Mouse (Mus musculus): Measurements from ENCODE around the gene Rai14. TPM values are rescaled to one million over a fixed set of nuclear protein-coding genes. Genes with fewer than 3 reads are reported as not detected.

Rai14 gene
- polyA plus RNA-seq, 1 experiment from 2014 or later = 10.9 TPM

DNA sequence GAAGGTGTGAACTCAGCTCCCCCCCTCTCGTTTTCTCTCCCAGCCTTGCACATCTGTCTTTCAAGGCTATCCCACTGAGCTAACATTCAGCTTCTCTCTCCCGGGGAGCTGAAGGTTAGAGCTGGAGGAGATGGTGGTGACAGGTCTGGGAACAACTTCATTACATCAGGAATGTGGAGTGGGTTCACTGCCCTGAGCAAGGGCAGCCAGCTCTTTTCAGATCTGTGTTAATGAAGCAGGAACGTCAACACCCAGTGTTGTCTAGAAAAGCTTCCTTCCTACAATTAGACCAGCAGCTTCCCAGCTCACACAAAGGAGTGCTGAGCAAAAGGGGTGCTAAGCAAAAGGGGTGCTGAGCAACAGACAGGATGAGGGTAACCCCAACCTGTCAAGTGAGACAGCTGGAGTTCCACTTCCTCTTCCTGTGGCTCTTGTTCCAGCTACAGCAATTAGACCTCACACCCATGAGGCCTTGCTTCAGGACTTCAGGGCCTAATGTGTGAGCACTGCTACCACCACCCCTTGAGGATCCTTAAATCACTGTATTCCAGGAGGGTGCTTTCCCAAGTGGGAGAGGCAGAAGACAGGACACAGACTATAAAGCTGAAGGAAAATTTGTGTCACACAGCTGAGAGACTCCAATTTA is 52.3 kb downstream of the Rai14 start:
- ATAC-seq (ENCODE audit: low FRiP score, low read depth) = 0 out of 2 replicates have a peak, but pooled peaks have one; percentile 47
- H3K36me3 ChIP-seq = no peaks in the 10 kb centered on the region

DNA sequence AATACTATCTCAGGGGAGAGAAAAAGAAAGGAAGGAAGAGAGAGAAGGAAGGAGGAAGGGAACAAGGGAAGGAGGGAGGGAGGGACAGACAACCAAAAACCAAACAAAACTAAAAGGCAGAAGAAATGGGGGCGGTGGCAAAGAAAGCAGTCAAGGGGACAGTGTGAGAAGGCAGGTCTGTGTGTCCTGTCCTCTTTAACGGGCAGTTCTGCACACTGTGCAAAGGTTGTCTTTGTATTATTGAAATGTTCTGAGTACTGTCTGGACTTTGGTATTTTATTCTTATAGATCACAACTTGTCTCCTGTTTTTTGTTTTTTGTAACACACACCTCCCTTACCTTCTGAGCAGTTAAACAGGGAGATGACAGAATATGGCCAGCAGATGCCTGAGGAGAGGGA is 55.6 kb downstream of the Rai14 start:
- Histone ChIP-seq H3K4me3 (no peak overlapping the region), H3K36me3 (no peaks in the 10 kb centered on the region), H3K27me3 (no peaks in the 10 kb centered on the region), H3K4me2 (no peak overlapping the region), H3K9me3 (no peaks in the 10 kb centered on the region), H3K27ac (replicated peaks) (no peak overlapping the region), H3K4me1 (replicated peaks) (0 out of 2 replicates have a peak, but pooled peaks cover 5% of the 10 kb centered on the region), H3K9ac (no peak overlapping the region)
- ATAC-seq (ENCODE audit: low FRiP score, low read depth) = no peak
- 93% methylated on average over 2 of the region's 2 CpGs for WGBS

More for the DNA sequence above, 52.3 kb downstream of the Rai14 start:
- H3K4me3 ChIP-seq = no peak overlapping the region
- H3K27ac ChIP-seq (replicated peaks) = no peak overlapping the region
- H3K4me2 ChIP-seq = no peak overlapping the region
- H3K9ac ChIP-seq = no peak overlapping the region
- 0 out of 2 replicates have a peak, but pooled peaks cover 5% of the 10 kb centered on the region for H3K4me1 ChIP-seq (replicated peaks)
- H3K27me3 ChIP-seq = no peaks in the 10 kb centered on the region
- no peaks in the 10 kb centered on the region for H3K9me3 ChIP-seq
- 54% methylated on average over 3 of the region's 3 CpGs for WGBS

DNA sequence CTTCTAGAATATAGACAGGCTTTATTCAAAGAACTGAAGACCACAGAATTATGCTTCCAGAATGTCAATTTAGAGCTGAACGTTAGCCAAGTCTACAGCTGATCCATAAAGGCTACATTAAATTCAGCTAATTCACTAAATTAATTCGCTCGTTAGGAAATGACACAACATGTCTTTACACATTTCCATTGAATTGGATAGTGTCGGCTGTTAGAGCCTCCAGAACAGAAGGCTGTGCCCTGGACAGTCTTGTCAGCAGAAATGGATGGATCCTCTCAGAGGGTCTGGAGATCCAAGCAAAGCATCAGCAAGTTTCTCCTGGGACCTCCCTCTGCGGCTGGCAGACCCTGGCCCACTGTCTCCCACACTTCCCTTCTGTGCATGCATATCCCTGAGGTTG is 58.3 kb downstream of the Rai14 start:
- H3K27ac ChIP-seq (replicated peaks) = no peak overlapping the region

DNA sequence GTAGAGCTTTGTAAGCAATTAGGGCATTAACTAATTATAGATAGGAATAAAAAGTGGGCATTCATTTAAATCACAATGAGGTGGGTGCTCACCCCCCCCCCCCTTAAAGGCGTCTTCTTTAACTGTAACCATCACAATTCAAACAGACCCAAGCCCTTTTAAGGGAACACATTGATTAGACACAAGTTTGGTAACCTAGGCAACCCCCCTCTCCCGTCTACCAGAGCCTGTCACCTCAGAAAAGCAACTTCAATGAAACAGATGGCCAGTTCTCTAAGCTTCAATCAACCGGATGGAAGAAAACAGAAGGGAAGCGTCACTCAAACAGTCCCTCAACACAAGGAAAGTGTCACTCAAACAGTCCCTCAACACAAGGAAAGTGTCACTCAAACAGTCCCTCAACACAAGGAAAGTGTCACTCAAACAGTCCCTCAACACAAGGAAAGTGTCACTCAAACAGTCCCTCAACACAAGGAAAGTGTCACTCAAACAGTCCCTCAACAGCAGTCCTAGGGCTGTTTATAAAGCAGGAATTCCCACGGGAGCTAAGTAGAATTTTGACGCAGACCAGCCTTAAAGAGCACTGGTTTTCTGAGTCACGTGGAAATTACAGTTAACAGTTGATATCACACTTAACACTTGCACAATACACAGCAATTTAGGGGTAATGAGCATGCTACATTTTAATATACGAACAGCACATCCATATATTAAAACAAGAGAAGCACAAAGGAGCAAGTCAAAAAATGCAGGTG is 59.1 kb downstream of the Rai14 start:
- no peak overlapping the region for H3K4me3 ChIP-seq
- H3K4me2 ChIP-seq = no peak overlapping the region
- ATAC-seq (ENCODE audit: low FRiP score, low read depth) = peak; percentile 79; the same call in 1 of the 2 replicates
- H3K27ac ChIP-seq (replicated peaks) = no peak overlapping the region
- no peaks in the 10 kb centered on the region for H3K27me3 ChIP-seq
- H3K9ac ChIP-seq = no peak overlapping the region
- WGBS = 16% methylated on average over 8 of the region's 8 CpGs
- no peaks in the 10 kb centered on the region for H3K36me3 ChIP-seq
- no peaks in the 10 kb centered on the region for H3K4me1 ChIP-seq (replicated peaks)
- no peaks in the 10 kb centered on the region for H3K9me3 ChIP-seq

More for the DNA sequence above, 58.3 kb downstream of the Rai14 start:
- no peaks in the 10 kb centered on the region for H3K27me3 ChIP-seq
- no peak overlapping the region for H3K4me3 ChIP-seq
- no peaks in the 10 kb centered on the region for H3K9me3 ChIP-seq
- WGBS = 56% methylated on average over 5 of the region's 5 CpGs
- peak; percentile 54; the same call in 1 of the 2 replicates for ATAC-seq (ENCODE audit: low FRiP score, low read depth)
- no peak overlapping the region for H3K4me2 ChIP-seq
- H3K9ac ChIP-seq = no peak overlapping the region
- H3K36me3 ChIP-seq = no peaks in the 10 kb centered on the region
- no peaks in the 10 kb centered on the region for H3K4me1 ChIP-seq (replicated peaks)

DNA sequence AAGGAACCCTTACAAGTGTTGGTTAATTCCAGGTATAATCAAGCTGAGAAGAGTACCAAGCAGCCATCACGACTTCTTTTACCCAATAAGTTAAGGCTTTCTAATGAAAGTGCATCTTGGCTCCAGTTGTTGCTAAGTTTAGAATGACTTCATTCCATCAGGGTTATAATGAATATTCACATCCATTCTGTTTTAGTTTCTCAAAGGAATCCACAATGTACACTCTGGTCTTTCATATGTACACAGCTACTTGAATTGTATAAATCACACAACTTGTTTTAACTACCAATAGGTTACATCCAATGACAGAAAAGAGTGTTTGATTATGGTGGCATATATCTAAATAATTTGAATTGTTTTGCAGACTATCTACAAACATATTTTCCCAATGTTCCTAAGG is 59.7 kb downstream of the Rai14 start:
- H3K4me3 ChIP-seq = no peak overlapping the region
- H3K27ac ChIP-seq (replicated peaks) = no peak overlapping the region
- no peak overlapping the region for H3K9ac ChIP-seq
- H3K9me3 ChIP-seq = no peaks in the 10 kb centered on the region
- ATAC-seq (ENCODE audit: low FRiP score, low read depth) = no peak
- no peaks in the 10 kb centered on the region for H3K36me3 ChIP-seq
- 47% methylated on average over 1 of the region's 1 CpGs for WGBS
- H3K4me1 ChIP-seq (replicated peaks) = no peaks in the 10 kb centered on the region
- H3K27me3 ChIP-seq = no peaks in the 10 kb centered on the region
- H3K4me2 ChIP-seq = no peak overlapping the region

DNA sequence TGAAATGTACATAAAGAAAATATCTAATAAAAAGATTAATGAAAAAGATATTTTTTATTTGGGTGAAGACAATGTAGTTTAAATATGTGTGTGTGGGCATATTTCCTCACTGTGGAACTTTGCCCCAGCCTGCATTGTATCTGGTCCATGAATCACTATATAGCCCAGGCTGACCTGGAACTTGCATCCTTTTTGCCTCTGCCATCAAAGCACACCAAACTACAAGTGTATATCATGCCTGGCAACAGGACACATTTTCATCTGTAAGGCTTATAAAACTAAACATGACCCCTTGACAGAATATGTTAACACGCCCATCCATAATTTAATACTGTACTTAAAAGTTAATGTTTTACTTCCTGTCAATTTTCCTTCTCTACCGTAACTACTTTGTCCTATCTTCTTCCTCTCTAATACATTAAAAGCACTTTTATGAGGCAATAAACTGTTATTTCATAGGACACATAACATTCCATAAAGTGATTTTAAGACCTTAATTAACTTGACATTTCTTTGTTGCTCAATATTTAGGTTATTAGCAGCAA is 61.4 kb downstream of the Rai14 start:
- H3K4me2 ChIP-seq = no peak overlapping the region
- no peak overlapping the region for H3K9ac ChIP-seq
- H3K4me1 ChIP-seq (replicated peaks) = peaks cover 7% of the 10 kb centered on the region
- H3K9me3 ChIP-seq = no peaks in the 10 kb centered on the region
- WGBS = 94% methylated on average over 2 of the region's 2 CpGs
- ATAC-seq (ENCODE audit: low FRiP score, low read depth) = no peak
- H3K4me3 ChIP-seq = no peak overlapping the region
- H3K27me3 ChIP-seq = no peaks in the 10 kb centered on the region
- no peaks in the 10 kb centered on the region for H3K36me3 ChIP-seq
- no peak overlapping the region for H3K27ac ChIP-seq (replicated peaks)

DNA sequence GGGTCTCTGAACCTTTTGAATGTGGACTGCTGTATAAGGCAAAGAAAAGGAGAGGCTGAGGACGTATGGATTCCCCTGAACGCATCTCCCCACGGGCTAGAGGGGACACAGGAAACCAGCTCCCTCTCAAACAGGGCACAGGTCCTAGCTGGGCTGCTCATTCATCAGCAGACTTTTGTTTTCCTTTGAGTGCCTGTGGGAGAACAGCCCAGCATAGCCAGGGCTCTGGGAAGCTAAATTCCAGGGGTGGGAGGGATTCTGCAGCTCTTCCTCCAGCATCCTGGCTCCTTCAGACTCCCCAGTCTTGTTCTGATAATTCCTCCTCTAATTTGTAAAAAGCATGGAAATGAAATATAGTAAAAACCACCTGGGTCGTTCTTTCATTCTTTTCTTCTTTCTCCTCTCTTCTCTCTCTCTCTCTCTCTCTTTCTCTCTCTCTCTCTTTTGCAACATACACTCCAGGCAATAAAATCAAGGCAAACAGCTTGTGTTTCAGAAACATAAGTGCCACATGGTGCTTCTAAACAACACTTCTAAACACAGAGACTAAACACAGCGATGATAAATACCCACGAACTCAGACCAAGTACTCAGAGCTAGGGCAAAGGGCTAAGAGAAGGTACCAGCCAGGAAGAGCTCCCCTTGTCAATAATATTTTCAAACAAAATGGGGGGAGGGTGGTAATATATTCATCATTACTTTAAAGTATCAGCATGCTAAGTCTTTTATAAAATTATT is 65.9 kb downstream of the Rai14 start:
- WGBS = 10% methylated on average over 6 of the region's 6 CpGs
- no peak overlapping the region for H3K9ac ChIP-seq
- H3K4me1 ChIP-seq (replicated peaks) = peaks cover 9% of the 10 kb centered on the region
- H3K4me2 ChIP-seq = no peak overlapping the region
- no peaks in the 10 kb centered on the region for H3K9me3 ChIP-seq
- H3K27ac ChIP-seq (replicated peaks) = no peak overlapping the region
- peak; percentile 68; the same call in 1 of the 2 replicates for ATAC-seq (ENCODE audit: low FRiP score, low read depth)
- H3K27me3 ChIP-seq = no peaks in the 10 kb centered on the region
- no peak overlapping the region for H3K4me3 ChIP-seq
- H3K36me3 ChIP-seq = no peaks in the 10 kb centered on the region

DNA sequence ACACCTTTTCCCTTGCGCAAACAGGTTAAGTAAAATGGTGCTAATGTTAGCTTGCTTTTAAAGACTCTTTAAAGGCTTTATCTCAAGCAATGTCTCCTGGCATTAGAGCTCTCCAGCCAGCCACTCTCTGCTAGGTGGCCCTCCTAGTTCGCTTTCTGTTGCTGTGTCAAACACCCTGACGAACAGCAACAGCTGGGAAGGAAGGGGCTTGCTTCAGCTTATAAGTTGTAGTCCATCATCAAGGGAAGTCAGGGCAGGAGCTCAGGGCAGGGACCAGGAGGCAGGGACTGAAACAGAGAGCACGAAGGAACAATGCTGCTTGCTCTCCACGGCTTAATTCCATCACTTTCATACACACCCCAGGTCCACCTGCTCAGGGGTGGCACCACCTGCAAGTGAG is 68.1 kb downstream of the Rai14 start:
- Histone ChIP-seq H3K4me1 (replicated peaks) (peaks cover 9% of the 10 kb centered on the region), H3K4me3 (no peak overlapping the region), H3K36me3 (no peaks in the 10 kb centered on the region), H3K27me3 (no peaks in the 10 kb centered on the region), H3K4me2 (no peak overlapping the region), H3K27ac (replicated peaks) (no peak overlapping the region), H3K9me3 (no peaks in the 10 kb centered on the region), H3K9ac (no peak overlapping the region)
- ATAC-seq (ENCODE audit: low FRiP score, low read depth) = no peak
- 61% methylated on average over 5 of the region's 5 CpGs for WGBS

DNA sequence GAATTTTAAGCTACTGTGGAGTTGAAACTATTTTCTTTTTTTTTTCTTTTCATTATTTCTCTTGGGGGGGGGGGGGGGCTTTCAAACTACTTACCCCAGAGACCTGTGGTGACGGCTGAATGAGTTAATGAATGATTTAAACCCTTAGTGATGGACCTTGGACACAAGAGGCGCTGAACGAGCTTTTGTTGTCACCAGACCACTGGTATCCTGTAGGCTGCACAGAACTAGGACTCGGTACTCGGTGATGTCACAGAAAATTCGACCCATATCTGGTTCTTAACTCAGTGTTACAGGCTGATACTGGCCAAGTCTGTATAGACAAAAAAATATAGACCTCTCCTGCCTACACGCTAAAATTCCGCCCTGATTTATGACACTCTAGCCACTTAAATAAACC is 69.3 kb downstream of the Rai14 start:
- H3K4me1 ChIP-seq (replicated peaks) = peaks cover 9% of the 10 kb centered on the region
- H3K9ac ChIP-seq = no peak overlapping the region
- H3K4me3 ChIP-seq = no peak overlapping the region
- WGBS = 39% methylated on average over 8 of the region's 8 CpGs
- no peaks in the 10 kb centered on the region for H3K27me3 ChIP-seq
- H3K4me2 ChIP-seq = no peak overlapping the region
- no peak overlapping the region for H3K27ac ChIP-seq (replicated peaks)
- ATAC-seq (ENCODE audit: low FRiP score, low read depth) = no peak
- H3K9me3 ChIP-seq = no peaks in the 10 kb centered on the region
- H3K36me3 ChIP-seq = no peaks in the 10 kb centered on the region

DNA sequence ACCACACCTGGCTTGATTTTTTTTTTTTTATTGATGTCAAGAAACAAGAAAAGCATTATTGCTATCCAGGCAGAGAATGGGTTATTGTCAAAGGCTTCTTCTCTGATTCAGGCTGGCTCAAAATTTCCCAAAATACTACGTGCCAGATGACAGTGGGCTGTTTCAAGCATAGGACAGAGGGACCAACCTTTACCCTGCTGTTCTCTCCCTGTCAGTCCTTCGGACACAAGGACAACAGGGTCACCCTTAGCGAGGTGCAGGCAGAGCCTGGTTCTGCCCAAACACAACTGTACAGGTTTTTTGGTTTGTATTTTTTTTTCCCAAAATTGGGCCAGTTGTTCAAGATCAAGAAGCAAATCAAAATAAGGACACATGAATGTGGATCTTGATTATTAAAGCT is 70.6 kb downstream of the Rai14 start:
- Histone ChIP-seq H3K4me2 (no peak overlapping the region), H3K27ac (replicated peaks) (no peak overlapping the region), H3K4me3 (no peak overlapping the region), H3K4me1 (replicated peaks) (peaks cover 9% of the 10 kb centered on the region), H3K9me3 (no peaks in the 10 kb centered on the region), H3K36me3 (no peaks in the 10 kb centered on the region), H3K9ac (no peak overlapping the region), H3K27me3 (no peaks in the 10 kb centered on the region)
- no peak for ATAC-seq (ENCODE audit: low FRiP score, low read depth)
- 84% methylated on average over 3 of the region's 3 CpGs for WGBS

DNA sequence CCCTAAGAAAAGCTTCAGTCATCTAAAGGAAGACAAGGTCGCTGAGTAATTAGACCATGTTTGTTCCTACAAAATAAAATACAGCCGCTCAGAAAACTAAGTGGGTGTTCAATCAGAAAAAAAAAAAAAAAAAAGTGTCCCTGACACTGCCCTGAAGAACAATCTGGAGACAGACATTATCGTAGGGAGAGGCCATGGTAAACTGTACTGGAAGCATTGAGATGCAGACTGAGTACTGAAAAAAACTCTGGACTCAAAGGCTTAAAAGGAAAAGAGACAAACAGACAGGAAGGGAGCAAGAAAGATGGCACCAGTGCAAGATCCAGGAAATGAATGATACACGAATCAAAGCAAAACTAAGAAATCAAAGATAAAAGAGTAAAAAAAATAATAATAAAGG is 71.2 kb downstream of the Rai14 start:
- no peak overlapping the region for H3K27ac ChIP-seq (replicated peaks)
- ATAC-seq (ENCODE audit: low FRiP score, low read depth) = no peak
- H3K27me3 ChIP-seq = no peaks in the 10 kb centered on the region
- peaks cover 4% of the 10 kb centered on the region for H3K4me1 ChIP-seq (replicated peaks)
- no peak overlapping the region for H3K9ac ChIP-seq
- WGBS = 41% methylated on average over 4 of the region's 4 CpGs
- H3K4me2 ChIP-seq = no peak overlapping the region
- H3K9me3 ChIP-seq = no peaks in the 10 kb centered on the region
- no peak overlapping the region for H3K4me3 ChIP-seq
- H3K36me3 ChIP-seq = no peaks in the 10 kb centered on the region

DNA sequence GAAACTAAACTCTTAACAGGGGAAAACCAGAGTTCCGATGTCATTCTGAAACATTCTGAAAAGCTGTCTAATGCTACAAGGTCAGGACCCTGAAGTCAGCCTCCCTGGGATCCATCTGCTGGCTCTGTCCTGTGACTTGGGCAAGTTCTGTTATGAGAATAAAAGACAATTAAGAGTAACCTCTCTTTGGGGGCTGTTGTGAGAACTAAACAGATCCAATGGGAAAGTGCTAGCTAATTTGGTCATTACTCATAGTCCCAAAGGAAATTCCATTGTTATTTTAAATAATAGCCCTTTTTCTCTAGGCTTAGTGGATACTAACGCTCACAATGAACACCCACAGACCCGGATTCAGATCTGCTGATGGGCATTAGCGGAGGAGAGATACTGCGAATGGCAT is 72.0 kb downstream of the Rai14 start:
- no peaks in the 10 kb centered on the region; the same call in none of the 2 replicates for H3K4me1 ChIP-seq (replicated peaks)
- no peaks in the 10 kb centered on the region for H3K27me3 ChIP-seq
- no peak overlapping the region for H3K4me2 ChIP-seq
- H3K27ac ChIP-seq (replicated peaks) = no peak overlapping the region
- no peaks in the 10 kb centered on the region for H3K36me3 ChIP-seq
- WGBS = 17% methylated on average over 5 of the region's 5 CpGs
- no peak overlapping the region for H3K9ac ChIP-seq
- ATAC-seq (ENCODE audit: low FRiP score, low read depth) = no peak
- no peak overlapping the region for H3K4me3 ChIP-seq
- H3K9me3 ChIP-seq = no peaks in the 10 kb centered on the region
